Mouse (Mus musculus): ENCODE data around the gene Fbxo40. TPM values are rescaled to one million over a fixed set of nuclear protein-coding genes. Genes with fewer than 3 reads are reported as not detected.

The Fbxo40 gene
- total and polyA plus RNA-seq, 2 experiments from 2014 or later, result 0.10 to 2.9 TPM

DNA sequence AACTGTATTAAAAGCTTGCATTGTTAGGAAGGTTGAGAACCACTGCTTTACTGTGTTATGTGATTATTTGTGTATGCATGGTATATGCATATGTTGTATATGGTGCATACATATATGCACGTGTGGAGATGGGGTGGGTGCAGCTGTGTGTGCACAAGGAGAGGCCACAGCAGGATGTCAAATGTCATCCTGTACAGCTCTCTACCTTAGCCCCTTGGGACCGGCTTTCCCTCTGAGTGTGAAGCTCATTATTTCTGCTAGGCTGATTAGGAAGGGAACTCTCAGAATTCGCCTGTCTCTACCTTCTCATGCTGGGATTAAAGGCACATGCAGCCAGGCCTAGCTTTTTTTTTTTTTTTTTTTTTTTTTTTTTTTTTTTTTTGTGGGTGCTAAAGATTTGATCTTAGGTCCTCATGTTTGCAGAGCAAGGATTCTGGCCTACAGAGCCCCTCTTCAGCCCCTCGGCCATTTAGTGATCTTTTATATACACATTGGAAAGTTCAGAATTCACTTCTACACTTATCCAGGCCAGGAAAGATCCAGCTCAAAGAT is 42.5 kb downstream of the Fbxo40 start:
- no peak for DNase-seq
- 50% methylated on average over 4 of the region's 4 CpGs for WGBS

DNA sequence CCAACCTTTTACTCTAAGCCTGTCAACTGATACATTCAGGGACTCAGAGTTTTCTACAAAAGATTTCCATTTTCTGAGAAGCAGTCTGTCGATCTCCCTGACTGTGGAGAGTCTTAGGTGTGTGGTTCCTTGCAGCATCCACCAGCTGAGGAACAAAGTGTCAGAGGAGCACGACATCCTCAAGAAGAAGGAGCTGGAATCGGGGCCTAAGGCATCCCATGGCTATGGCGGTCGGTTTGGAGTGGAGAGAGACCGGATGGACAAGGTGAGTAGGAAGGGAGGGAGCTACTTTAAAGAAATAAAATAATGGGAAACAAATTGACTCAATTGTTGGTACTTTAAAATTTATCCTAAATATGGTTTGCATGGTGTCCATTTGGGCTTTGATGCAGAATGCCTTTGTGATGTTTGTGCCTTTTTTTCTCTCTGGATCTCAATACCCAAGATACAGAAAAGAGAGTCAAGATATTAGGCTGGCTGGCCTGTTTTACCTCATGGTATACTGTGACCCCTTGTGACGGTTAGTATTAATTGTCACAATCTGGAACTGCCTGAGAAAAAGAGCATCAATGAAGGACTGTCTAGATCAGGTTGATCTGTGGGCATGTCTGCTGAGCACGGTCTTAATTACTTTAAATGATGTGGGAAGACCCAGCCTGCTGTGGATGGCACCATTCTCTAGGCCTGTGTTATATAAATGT is 43.7 kb downstream of the Fbxo40 start:
- no peaks in the 10 kb centered on the region for H3K4me1 ChIP-seq (ENCODE audit: insufficient read depth)
- no peaks in the 10 kb centered on the region for H3K9me3 ChIP-seq (ENCODE audit: low read length)
- no peak overlapping the region for H3K4me3 ChIP-seq (ENCODE audit: low read depth, low read length)
- no peak overlapping the region for H3K27ac ChIP-seq (ENCODE audit: low read depth, low read length)
- no peak overlapping the region for H3K9ac ChIP-seq
- no peak overlapping the region for H3K4me2 ChIP-seq (ENCODE audit: low read depth)
- DNase-seq (no peak), ATAC-seq (no peak)
- no peaks in the 10 kb centered on the region for H3K36me3 ChIP-seq (ENCODE audit: insufficient read depth)
- TF ChIP-seq CTCF (IDR thresholded peaks at IDR 0.05; ENCODE audit: low read depth), result no peak
- WGBS, result 88% methylated on average over 8 of the region's 8 CpGs
- no peaks in the 10 kb centered on the region for H3K27me3 ChIP-seq (ENCODE audit: insufficient read depth, low read length)

More for the DNA sequence above, 42.5 kb downstream of the Fbxo40 start:
- H3K9ac ChIP-seq, result no peak overlapping the region
- H3K4me3 ChIP-seq (ENCODE audit: low read depth, low read length), result no peak overlapping the region
- H3K4me2 ChIP-seq (ENCODE audit: low read depth), result no peak overlapping the region
- no peak for ATAC-seq
- no peaks in the 10 kb centered on the region for H3K36me3 ChIP-seq (ENCODE audit: insufficient read depth)
- no peak for TF ChIP-seq CTCF (IDR thresholded peaks at IDR 0.05; ENCODE audit: low read depth)
- H3K4me1 ChIP-seq (ENCODE audit: insufficient read depth), result no peaks in the 10 kb centered on the region
- H3K27me3 ChIP-seq (ENCODE audit: insufficient read depth, low read length), result no peaks in the 10 kb centered on the region
- H3K27ac ChIP-seq (ENCODE audit: low read depth, low read length), result no peak overlapping the region
- no peaks in the 10 kb centered on the region for H3K9me3 ChIP-seq (ENCODE audit: low read length)

DNA sequence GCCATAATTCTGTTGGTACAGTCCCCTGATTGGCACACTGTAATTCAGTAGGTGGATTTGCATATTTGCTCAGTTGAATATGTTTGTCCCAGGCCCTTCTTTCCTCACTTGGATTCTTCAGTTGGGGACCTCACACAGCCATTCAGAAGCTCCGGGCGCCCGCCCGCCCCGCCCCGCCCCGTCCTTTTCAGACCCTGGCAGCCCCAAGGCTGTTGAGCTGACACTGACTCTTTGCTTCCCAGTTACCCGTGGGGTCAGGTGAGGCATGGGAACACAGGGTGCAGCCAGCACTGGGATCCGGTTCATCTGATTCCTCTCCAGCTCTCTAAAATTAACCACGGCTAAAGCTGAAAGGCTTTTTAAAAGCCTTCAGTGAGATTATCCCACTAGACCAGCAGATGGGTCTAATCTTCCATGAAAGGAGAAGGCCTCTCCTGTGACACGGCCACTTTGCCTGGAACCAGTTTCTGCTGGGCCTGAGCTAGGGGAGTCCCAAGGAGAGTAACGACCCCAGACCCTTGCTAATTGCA is 45.3 kb downstream of the Fbxo40 start:
- H3K27ac ChIP-seq (ENCODE audit: low read depth, low read length), result no peak overlapping the region
- ATAC-seq (peak; percentile 67), DNase-seq (no peak)
- H3K9ac ChIP-seq, result no peak overlapping the region
- H3K4me1 ChIP-seq (ENCODE audit: insufficient read depth), result no peaks in the 10 kb centered on the region
- TF ChIP-seq CTCF (IDR thresholded peaks at IDR 0.05; ENCODE audit: low read depth), result no peak
- no peak overlapping the region for H3K4me3 ChIP-seq (ENCODE audit: low read depth, low read length)
- H3K4me2 ChIP-seq (ENCODE audit: low read depth), result 0 out of 2 replicates have a peak overlapping the region, but pooled peaks have one; percentile 17
- 9% methylated on average over 12 of the region's 12 CpGs for WGBS
- no peaks in the 10 kb centered on the region for H3K27me3 ChIP-seq (ENCODE audit: insufficient read depth, low read length)
- H3K9me3 ChIP-seq (ENCODE audit: low read length), result no peaks in the 10 kb centered on the region
- H3K36me3 ChIP-seq (ENCODE audit: insufficient read depth), result no peaks in the 10 kb centered on the region

DNA sequence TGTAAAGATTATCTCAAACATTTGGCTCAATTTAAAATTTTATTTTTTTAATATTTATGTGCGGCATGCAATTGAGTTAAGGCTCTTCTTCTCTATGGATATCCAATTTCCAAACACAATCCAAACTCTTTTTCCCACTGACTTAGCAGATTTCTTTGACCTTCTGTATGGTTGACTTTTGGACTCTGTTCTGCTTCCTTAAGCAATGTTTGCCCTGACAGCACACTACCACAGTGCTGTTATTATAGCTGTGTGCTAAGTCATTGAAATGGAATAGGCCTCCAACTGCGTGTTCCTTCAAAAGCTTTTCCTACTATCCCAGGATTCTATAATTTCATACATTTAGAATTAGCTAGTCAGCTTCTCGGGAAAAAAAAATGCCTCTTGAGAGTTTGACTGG is 46.7 kb downstream of the Fbxo40 start:
- Histone ChIP-seq H3K27me3 (ENCODE audit: insufficient read depth, low read length) (no peaks in the 10 kb centered on the region), H3K4me3 (ENCODE audit: low read depth, low read length) (no peak overlapping the region), H3K9me3 (ENCODE audit: low read length) (no peaks in the 10 kb centered on the region), H3K36me3 (ENCODE audit: insufficient read depth) (no peaks in the 10 kb centered on the region), H3K4me1 (ENCODE audit: insufficient read depth) (no peaks in the 10 kb centered on the region), H3K4me2 (ENCODE audit: low read depth) (no peak overlapping the region), H3K27ac (ENCODE audit: low read depth, low read length) (no peak overlapping the region), H3K9ac (no peak overlapping the region)
- 91% methylated on average over 3 of the region's 3 CpGs for WGBS
- DNase-seq, result no peak
- no peak for TF ChIP-seq CTCF (IDR thresholded peaks at IDR 0.05; ENCODE audit: low read depth)
- no peak for ATAC-seq

DNA sequence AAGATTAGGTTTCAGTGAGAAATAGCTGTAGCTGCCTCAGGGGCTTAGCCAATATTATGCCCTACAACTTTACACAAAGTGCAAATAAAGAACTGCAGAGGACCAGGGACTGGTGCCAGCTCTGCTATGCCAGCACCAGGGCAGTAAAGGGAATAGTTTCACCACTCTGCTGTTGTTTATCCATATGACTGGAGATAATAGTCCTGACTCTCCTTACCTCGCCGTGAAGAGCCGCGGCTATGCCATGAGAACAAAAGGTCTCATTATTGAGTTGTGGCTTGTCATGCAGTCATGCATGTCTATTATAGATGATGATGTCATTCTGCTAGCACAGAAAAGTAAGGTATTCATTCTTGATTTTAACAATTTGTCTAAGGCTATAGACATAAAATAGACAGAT is 48.4 kb downstream of the Fbxo40 start:
- ATAC-seq (no peak), DNase-seq (no peak)
- 30% methylated on average over 4 of the region's 4 CpGs for WGBS
- H3K36me3 ChIP-seq (ENCODE audit: insufficient read depth), result no peaks in the 10 kb centered on the region
- TF ChIP-seq CTCF (IDR thresholded peaks at IDR 0.05; ENCODE audit: low read depth), result no peak
- H3K4me3 ChIP-seq (ENCODE audit: low read depth, low read length), result no peak overlapping the region
- H3K9ac ChIP-seq, result no peak overlapping the region
- no peaks in the 10 kb centered on the region for H3K4me1 ChIP-seq (ENCODE audit: insufficient read depth)
- H3K27ac ChIP-seq (ENCODE audit: low read depth, low read length), result no peak overlapping the region
- no peaks in the 10 kb centered on the region for H3K27me3 ChIP-seq (ENCODE audit: insufficient read depth, low read length)
- H3K9me3 ChIP-seq (ENCODE audit: low read length), result no peaks in the 10 kb centered on the region
- H3K4me2 ChIP-seq (ENCODE audit: low read depth), result no peak overlapping the region

DNA sequence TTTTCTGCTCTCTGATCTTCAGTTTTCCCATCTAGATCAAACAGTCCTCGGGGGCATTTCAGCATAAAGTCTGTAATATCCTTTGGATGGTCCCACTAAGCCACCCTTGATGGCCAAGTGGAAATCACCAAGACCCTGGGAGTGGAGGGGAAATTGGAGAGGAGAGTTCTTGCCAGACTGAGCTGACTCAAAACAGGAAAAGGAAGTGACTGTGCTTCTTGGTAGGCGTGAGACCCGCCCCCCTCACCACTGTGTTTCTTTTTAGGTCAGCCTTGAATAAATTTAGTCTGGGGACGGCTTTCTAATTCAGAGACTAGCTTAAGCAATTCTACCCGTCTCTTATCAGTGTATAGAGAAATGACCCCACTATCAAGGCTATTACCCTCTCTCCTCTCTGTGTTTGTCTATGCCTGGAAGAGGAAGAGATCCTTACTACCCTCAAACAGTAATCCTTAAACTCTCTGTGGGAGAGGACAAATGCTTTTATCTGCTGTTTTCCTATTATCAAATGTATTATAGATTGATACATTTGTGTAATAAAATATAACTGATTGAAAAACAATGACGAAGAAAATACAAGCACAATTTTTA is 49.0 kb downstream of the Fbxo40 start:
- TF ChIP-seq CTCF (IDR thresholded peaks at IDR 0.05; ENCODE audit: low read depth), result no peak
- Histone ChIP-seq H3K36me3 (ENCODE audit: insufficient read depth) (no peaks in the 10 kb centered on the region), H3K9me3 (ENCODE audit: low read length) (no peaks in the 10 kb centered on the region), H3K9ac (no peak overlapping the region), H3K27me3 (ENCODE audit: insufficient read depth, low read length) (no peaks in the 10 kb centered on the region), H3K27ac (ENCODE audit: low read depth, low read length) (no peak overlapping the region), H3K4me1 (ENCODE audit: insufficient read depth) (no peaks in the 10 kb centered on the region), H3K4me2 (ENCODE audit: low read depth) (no peak overlapping the region), H3K4me3 (ENCODE audit: low read depth, low read length) (no peak overlapping the region)
- 74% methylated on average over 6 of the region's 6 CpGs for WGBS
- ATAC-seq (no peak), DNase-seq (no peak)

DNA sequence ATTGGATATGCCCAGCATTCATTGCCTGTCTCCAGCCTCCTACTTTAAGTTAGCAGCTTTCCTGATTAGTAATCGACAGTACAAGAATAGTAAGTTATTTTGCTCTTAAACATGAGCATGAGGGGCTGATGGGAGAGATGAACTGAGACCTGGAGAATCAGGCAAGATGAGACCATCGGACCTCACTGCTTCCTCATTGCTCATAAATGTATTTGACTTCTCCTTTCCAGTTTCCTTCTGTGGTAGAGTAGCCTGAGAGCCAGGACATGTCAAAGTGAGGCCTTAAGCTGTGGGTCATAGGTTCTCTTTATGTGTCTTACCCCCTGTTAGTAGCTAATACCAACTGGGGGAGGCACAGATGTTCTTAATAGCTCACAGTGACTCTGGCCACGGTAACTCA is 54.5 kb downstream of the Fbxo40 start:
- DNase-seq (no peak), ATAC-seq (no peak)
- Histone ChIP-seq H3K9me3 (ENCODE audit: low read length) (no peaks in the 10 kb centered on the region), H3K27me3 (ENCODE audit: insufficient read depth, low read length) (no peaks in the 10 kb centered on the region), H3K4me2 (ENCODE audit: low read depth) (no peak overlapping the region), H3K36me3 (ENCODE audit: insufficient read depth) (peaks cover 22% of the 10 kb centered on the region), H3K9ac (no peak overlapping the region), H3K4me1 (ENCODE audit: insufficient read depth) (no peaks in the 10 kb centered on the region), H3K27ac (ENCODE audit: low read depth, low read length) (no peak overlapping the region), H3K4me3 (ENCODE audit: low read depth, low read length) (no peak overlapping the region)
- no peak for TF ChIP-seq CTCF (IDR thresholded peaks at IDR 0.05; ENCODE audit: low read depth)
- WGBS, result 93% methylated on average over 3 of the region's 3 CpGs
